Mouse (Mus musculus) neural tube, embryonic 11.5 days (tissue): ENCODE results near the gene Rprd1b. TPM values are rescaled to one million over a fixed set of nuclear protein-coding genes. Genes with fewer than 3 reads are reported as not detected.

Source experiments
- ATAC-seq: fragments of 200-750 bp; cut with Nextera tagmentation; 2 replicates; pipeline ENCODE4 v1.8.0; 2017; ENCODE audit warnings: moderate number of reproducible peaks, mild to moderate bottlenecking, moderate TSS enrichment, moderate library complexity; ENCODE audit not compliant: insufficient read depth, low FRiP score, low TSS enrichment
- DNase-seq: peaks from one replicate; pipeline ENCODE4 v3.0.0-alpha.2; 2015; ENCODE audit warnings: low spot score
- H3K27ac ChIP-seq: fragments of 300-500 bp; sonication (generic); 2 replicates; pipeline ENCODE4 v1.5.1; 2014; ENCODE audit warnings: low read depth, mild to moderate bottlenecking, low read length
- H3K27me3 ChIP-seq: fragments of 300-500 bp; sonication (generic); 2 replicates; pipeline ENCODE4 v1.6.1; 2014; ENCODE audit warnings: mild to moderate bottlenecking, low read length, mixed read lengths; ENCODE audit not compliant: control insufficient read depth, insufficient read depth
- H3K36me3 ChIP-seq: fragments of 300-500 bp; sonication (generic); 2 replicates; pipeline ENCODE4 v1.6.1; 2014; ENCODE audit warnings: mild to moderate bottlenecking, low read length, moderate library complexity, mixed read lengths; ENCODE audit not compliant: control insufficient read depth, insufficient read depth
- H3K4me1 ChIP-seq: fragments of 300-500 bp; sonication (generic); 2 replicates; pipeline ENCODE4 v1.6.1; 2014; ENCODE audit warnings: low read length, mixed read lengths; ENCODE audit not compliant: control insufficient read depth, insufficient read depth
- H3K4me2 ChIP-seq: fragments of 300-500 bp; sonication (generic); 2 replicates; pipeline ENCODE4 v1.6.1; 2014; ENCODE audit warnings: low read depth, mild to moderate bottlenecking, moderate library complexity
- H3K4me3 ChIP-seq: fragments of 300-500 bp; sonication (generic); 2 replicates; pipeline ENCODE4 v1.5.1; 2014; ENCODE audit warnings: low read depth, low read length
- H3K9ac ChIP-seq: fragments of 300-500 bp; sonication (generic); 2 replicates; pipeline ENCODE4 v1.6.1; 2014; ENCODE audit warnings: mild to moderate bottlenecking, low read length
- H3K9me3 ChIP-seq: fragments of 300-500 bp; sonication (generic); 2 replicates; pipeline ENCODE4 v1.6.1; 2016; ENCODE audit warnings: low read length; ENCODE audit not compliant: control insufficient read depth
- WGBS: fragments of 180-500 bp; shearing (Covaris S2); extraction: QIAGEN DNeasy Blood & Tissue Kit; methylation state at CpG from one replicate; pipeline ENCODE4 v1.1.7; 2014; 5-methylcytosine and 5-hydroxymethylcytosine counted together
- polyA plus RNA-seq: library from polyadenylated mRNA; unstranded; fragments of >200 nt; fragmentation: Nextera tagmentation; extraction: Ambion mirVana; gene quantifications from 2 replicates; pipeline ENCODE4 v1.2.1, GENCODE M21; 2014

Gene Rprd1b
- polyA plus RNA-seq, 1 experiment from 2014 or later, result 56.9 TPM

- Histone ChIP-seq H3K9me3 (no peaks in the 10 kb centered on the region), H3K4me3 (no peak overlapping the region), H3K27me3 (no peaks in the 10 kb centered on the region), H3K4me2 (no peak overlapping the region), H3K4me1 (no peaks in the 10 kb centered on the region), H3K9ac (no peak overlapping the region), H3K36me3 (no peaks in the 10 kb centered on the region), H3K27ac (no peak overlapping the region)
- ATAC-seq (no peak), DNase-seq (no peak)
- WGBS, result 77% methylated on average over 9 of the region's 9 CpGs
These were observed 139.4 kb downstream of the Rprd1b start for GRCm38 (mm10) chr2:158167496-158168205.

- no peak overlapping the region for H3K9ac ChIP-seq
- H3K27me3 ChIP-seq, result no peaks in the 10 kb centered on the region
- WGBS, result 83% methylated on average over 8 of the region's 8 CpGs
- no peak overlapping the region for H3K4me2 ChIP-seq
- DNase-seq, result no peak
- no peaks in the 10 kb centered on the region for H3K4me1 ChIP-seq
- ATAC-seq, result no peak
- no peaks in the 10 kb centered on the region for H3K36me3 ChIP-seq
- H3K4me3 ChIP-seq, result no peak overlapping the region
- H3K27ac ChIP-seq, result no peak overlapping the region
- no peaks in the 10 kb centered on the region for H3K9me3 ChIP-seq
These were observed 140.5 kb downstream of the Rprd1b start for GRCm38 (mm10) chr2:158168741-158169211.

GRCm38 (mm10) chr2:158169351-158169750 is 141.1 kb downstream of the Rprd1b start:
- no peak overlapping the region for H3K4me2 ChIP-seq
- 83% methylated on average over 6 of the region's 6 CpGs for WGBS
- H3K27ac ChIP-seq, result no peak overlapping the region
- no peak overlapping the region for H3K9ac ChIP-seq
- no peaks in the 10 kb centered on the region for H3K36me3 ChIP-seq
- no peaks in the 10 kb centered on the region for H3K9me3 ChIP-seq
- H3K4me1 ChIP-seq, result no peaks in the 10 kb centered on the region
- DNase-seq (no peak), ATAC-seq (no peak)
- H3K4me3 ChIP-seq, result no peak overlapping the region
- H3K27me3 ChIP-seq, result no peaks in the 10 kb centered on the region

- Histone ChIP-seq H3K9me3 (no peaks in the 10 kb centered on the region), H3K27ac (no peak overlapping the region), H3K27me3 (no peaks in the 10 kb centered on the region), H3K4me3 (no peak overlapping the region), H3K9ac (no peak overlapping the region), H3K4me2 (no peak overlapping the region), H3K4me1 (no peaks in the 10 kb centered on the region), H3K36me3 (no peaks in the 10 kb centered on the region)
- DNase-seq (no peak), ATAC-seq (no peak)
- 87% methylated on average over 7 of the region's 7 CpGs for WGBS
These were observed 141.5 kb downstream of the Rprd1b start for GRCm38 (mm10) chr2:158169771-158170170.

- ATAC-seq (no peak), DNase-seq (no peak)
- H3K4me1 ChIP-seq, result no peaks in the 10 kb centered on the region
- no peak overlapping the region for H3K4me3 ChIP-seq
- H3K27me3 ChIP-seq, result no peaks in the 10 kb centered on the region
- no peak overlapping the region for H3K27ac ChIP-seq
- H3K9ac ChIP-seq, result no peak overlapping the region
- H3K9me3 ChIP-seq, result no peaks in the 10 kb centered on the region
- no peak overlapping the region for H3K4me2 ChIP-seq
- WGBS, result 83% methylated on average over 2 of the region's 2 CpGs
- H3K36me3 ChIP-seq, result no peaks in the 10 kb centered on the region
These were observed 142.1 kb downstream of the Rprd1b start for GRCm38 (mm10) chr2:158170394-158170793.

- Histone ChIP-seq H3K4me3 (no peak overlapping the region), H3K9me3 (no peaks in the 10 kb centered on the region), H3K9ac (no peak overlapping the region), H3K27ac (no peak overlapping the region), H3K27me3 (no peaks in the 10 kb centered on the region), H3K4me1 (peaks cover 2% of the 10 kb centered on the region; the same call in 1 of the 2 replicates), H3K4me2 (no peak overlapping the region), H3K36me3 (no peaks in the 10 kb centered on the region)
- DNase-seq, result no peak
- ATAC-seq, result no peak
- 85% methylated on average over 5 of the region's 5 CpGs for WGBS
These were observed 146.1 kb downstream of the Rprd1b start for GRCm38 (mm10) chr2:158174438-158174837.

- no peak overlapping the region for H3K9ac ChIP-seq
- H3K27ac ChIP-seq, result no peak overlapping the region
- no peaks in the 10 kb centered on the region for H3K9me3 ChIP-seq
- H3K4me3 ChIP-seq, result no peak overlapping the region
- ATAC-seq (no peak), DNase-seq (no peak)
- H3K4me1 ChIP-seq, result peaks cover 2% of the 10 kb centered on the region; the same call in 1 of the 2 replicates
- H3K36me3 ChIP-seq, result no peaks in the 10 kb centered on the region
- H3K4me2 ChIP-seq, result no peak overlapping the region
- 92% methylated on average over 15 of the region's 15 CpGs for WGBS
- H3K27me3 ChIP-seq, result no peaks in the 10 kb centered on the region
These were observed 146.7 kb downstream of the Rprd1b start for GRCm38 (mm10) chr2:158174958-158175357.

- Histone ChIP-seq H3K27me3 (no peaks in the 10 kb centered on the region), H3K4me1 (peaks cover 2% of the 10 kb centered on the region; the same call in 1 of the 2 replicates), H3K4me2 (no peak overlapping the region), H3K4me3 (no peak overlapping the region), H3K9ac (no peak overlapping the region), H3K27ac (no peak overlapping the region), H3K36me3 (no peaks in the 10 kb centered on the region), H3K9me3 (no peaks in the 10 kb centered on the region)
- 77% methylated on average over 3 of the region's 3 CpGs for WGBS
- no peak for ATAC-seq
- DNase-seq, result no peak
These were observed 147.1 kb downstream of the Rprd1b start for GRCm38 (mm10) chr2:158175433-158175832.

GRCm38 (mm10) chr2:158176763-158177162 is 148.5 kb downstream of the Rprd1b start:
- Histone ChIP-seq H3K27me3 (no peaks in the 10 kb centered on the region), H3K4me2 (no peak overlapping the region), H3K4me1 (peaks cover 2% of the 10 kb centered on the region; the same call in 1 of the 2 replicates), H3K36me3 (no peaks in the 10 kb centered on the region), H3K4me3 (no peak overlapping the region), H3K9ac (no peak overlapping the region), H3K27ac (no peak overlapping the region), H3K9me3 (no peaks in the 10 kb centered on the region)
- DNase-seq (no peak), ATAC-seq (no peak)
- WGBS, result 92% methylated on average over 9 of the region's 9 CpGs
